Mouse (Mus musculus): ENCODE data around the gene Nrap.

DNA sequence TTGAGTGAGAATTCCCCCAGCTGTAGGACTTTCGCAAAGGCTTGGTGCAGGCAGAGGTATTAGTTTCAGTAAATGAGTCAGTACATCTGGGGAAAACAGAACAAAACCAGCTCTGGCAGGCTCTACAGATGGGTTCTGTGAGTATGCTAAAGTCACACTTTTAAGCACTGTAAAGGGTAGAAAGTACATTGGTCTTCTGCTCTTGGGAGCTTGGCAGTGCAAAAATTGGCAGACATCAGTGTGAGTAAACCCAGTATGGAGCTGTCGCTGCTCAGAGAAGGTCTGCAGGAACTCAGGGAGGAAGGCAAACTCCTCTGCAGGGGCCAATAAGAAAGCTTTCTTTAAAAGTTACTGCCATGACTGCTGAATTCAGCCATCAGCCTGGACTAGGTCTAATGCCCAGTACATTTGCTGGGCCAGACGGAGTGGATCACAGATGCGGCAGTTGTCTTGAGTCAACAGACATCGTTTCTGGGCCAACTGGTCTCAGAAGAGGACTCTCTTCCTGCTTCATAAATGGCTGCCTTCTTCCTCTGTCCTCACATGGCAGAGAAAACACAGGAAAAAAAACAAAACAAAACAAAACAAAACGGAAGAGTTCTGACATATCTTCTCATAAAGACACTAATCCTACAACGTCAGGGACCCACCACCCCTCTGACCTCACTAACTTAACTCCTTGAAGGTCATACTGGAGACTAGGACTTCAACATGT is 48.7 kb upstream of the Nrap start:
- TF ChIP-seq CTCF (conservative IDR thresholded peaks at IDR 0.05; ENCODE audit: low read length) (no peak), NANOG (IDR thresholded peaks at IDR 0.05; ENCODE audit: borderline replicate concordance, low read length) (no peak)

Measured in E14TG2a.4 (cell line).